Comparison of ENCODE assay signal across 13 mouse cellular contexts in the genomic region with DNA sequence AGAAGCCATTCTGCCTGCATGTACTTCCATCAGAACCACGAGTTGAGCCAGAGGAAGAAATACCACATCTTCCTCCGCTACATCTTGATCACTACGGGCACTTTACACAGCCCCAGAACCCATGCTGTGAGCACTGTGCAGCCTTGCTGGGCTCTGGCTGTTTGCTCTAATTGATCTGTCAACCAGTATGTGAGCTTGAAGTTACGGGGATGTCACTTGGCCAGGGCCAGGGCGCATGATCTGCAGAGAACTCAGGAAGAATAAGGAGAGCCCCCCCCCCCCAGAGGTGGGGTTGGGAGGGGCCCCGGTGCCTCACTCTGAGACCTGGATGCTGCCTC. TPM values are rescaled to one million over a fixed set of nuclear protein-coding genes. Genes with fewer than 3 reads are reported as not detected.
DNase-seq lines count a peak whose midpoint lies in the region; ATAC-seq and TF ChIP-seq lines count a peak whose summit lies in the region.
"Had no signal": no experiment of that assay in that cellular context is flagged by ENCODE, and none has a peak within 500 bp of the region (broad histone marks: within the 10 kb centered on the region; RNA-seq: fewer than 3 reads in every experiment).

No protein-coding gene starts in this region.

- 0 out of 2 replicates have a peak overlapping the region, but pooled peaks have one; percentile 13 for H3K27ac ChIP-seq in embryonic facial prominence, embryonic 13.5 days
- H3K27ac ChIP-seq in embryonic facial prominence, embryonic 10.5 days (replicated peaks) = no peak overlapping the region
- no peak overlapping the region for H3K27ac ChIP-seq in liver, embryonic 12.5 days
- no peak overlapping the region for H3K27ac ChIP-seq in liver, postnatal 0 days (ENCODE audit: low read depth)
- H3K27ac ChIP-seq in hindbrain, embryonic 16.5 days (ENCODE audit: low read depth, low read length) = no peak overlapping the region

- H3K36me3 ChIP-seq in embryonic facial prominence, embryonic 13.5 days = no peaks in the 10 kb centered on the region
- 0 out of 2 replicates have a peak, but pooled peaks cover 3% of the 10 kb centered on the region for H3K36me3 ChIP-seq in embryonic facial prominence, embryonic 10.5 days (replicated peaks)
- H3K36me3 ChIP-seq in liver, embryonic 12.5 days = no peaks in the 10 kb centered on the region
- no peaks in the 10 kb centered on the region; the same call in 1 of the 2 replicates for H3K36me3 ChIP-seq in liver, postnatal 0 days (replicated peaks; ENCODE audit: insufficient read depth, low read length)
- no peaks in the 10 kb centered on the region for H3K36me3 ChIP-seq in hindbrain, embryonic 16.5 days (ENCODE audit: control insufficient read depth, insufficient read depth, low read length)

- ATAC-seq in embryonic facial prominence, embryonic 13.5 days (ENCODE audit: insufficient number of reproducible peaks, insufficient read depth, low FRiP score, low TSS enrichment, low read depth) = no peak
- ATAC-seq in liver, embryonic 12.5 days = peak; percentile 34; the same call in 1 of the 2 replicates
- ATAC-seq in liver, postnatal 0 days = no peak; the same call in 1 of the 2 replicates
- peak; percentile 26; the same call in 1 of the 2 replicates for ATAC-seq in hindbrain, embryonic 16.5 days

- no peak overlapping the region for H3K4me2 ChIP-seq in embryonic facial prominence, embryonic 13.5 days
- H3K4me2 ChIP-seq in liver, embryonic 12.5 days = no peak overlapping the region
- H3K4me2 ChIP-seq in liver, postnatal 0 days (ENCODE audit: low read depth, low read length) = no peak overlapping the region
- no peak overlapping the region for H3K4me2 ChIP-seq in hindbrain, embryonic 16.5 days (ENCODE audit: low read length)
- H3K4me2 ChIP-seq: heart, embryonic 13.5 days had no signal

- no peak overlapping the region for H3K4me3 ChIP-seq in embryonic facial prominence, embryonic 13.5 days
- H3K4me3 ChIP-seq in embryonic facial prominence, embryonic 10.5 days = no peak overlapping the region
- H3K4me3 ChIP-seq in liver, embryonic 12.5 days = no peak overlapping the region
- H3K4me3 ChIP-seq in liver, postnatal 0 days (ENCODE audit: low read depth, low read length) = no peak overlapping the region
- no peak overlapping the region for H3K4me3 ChIP-seq in hindbrain, embryonic 16.5 days (ENCODE audit: low read length)
- H3K4me3 ChIP-seq: erythroblast, embryonic 14.5 days; heart, embryonic 13.5 days had no signal

- H3K9ac ChIP-seq in embryonic facial prominence, embryonic 13.5 days = no peak overlapping the region
- no peak overlapping the region for H3K9ac ChIP-seq in liver, embryonic 12.5 days
- H3K9ac ChIP-seq in liver, postnatal 0 days (replicated peaks) = no peak overlapping the region
- H3K9ac ChIP-seq in hindbrain, embryonic 16.5 days (ENCODE audit: low read depth, low read length) = no peak overlapping the region
- H3K9ac ChIP-seq: heart, embryonic 13.5 days had no signal

- TF ChIP-seq EP300 in liver, postnatal 0 days (IDR thresholded peaks at IDR 0.05; ENCODE audit: low read depth) = no peak

- H3K27me3 ChIP-seq in embryonic facial prominence, embryonic 13.5 days = no peaks in the 10 kb centered on the region
- no peaks in the 10 kb centered on the region for H3K27me3 ChIP-seq in embryonic facial prominence, embryonic 10.5 days (replicated peaks; ENCODE audit: low read depth, poor library complexity, severe bottlenecking)
- H3K27me3 ChIP-seq in liver, embryonic 12.5 days (replicated peaks) = peaks cover 2% of the 10 kb centered on the region; the same call in 1 of the 2 replicates
- H3K27me3 ChIP-seq in liver, postnatal 0 days (ENCODE audit: insufficient read depth, low read length) = no peaks in the 10 kb centered on the region
- no peaks in the 10 kb centered on the region for H3K27me3 ChIP-seq in hindbrain, embryonic 16.5 days (replicated peaks; ENCODE audit: control insufficient read depth, insufficient read depth, low read length)
- H3K27me3 ChIP-seq: heart, embryonic 13.5 days had no signal

- H3K4me1 ChIP-seq in embryonic facial prominence, embryonic 13.5 days = peaks cover 37% of the 10 kb centered on the region
- peaks cover 41% of the 10 kb centered on the region for H3K4me1 ChIP-seq in embryonic facial prominence, embryonic 10.5 days
- H3K4me1 ChIP-seq in liver, embryonic 12.5 days = peaks cover 37% of the 10 kb centered on the region
- H3K4me1 ChIP-seq in liver, postnatal 0 days (ENCODE audit: insufficient read depth) = peaks cover 33% of the 10 kb centered on the region
- H3K4me1 ChIP-seq in hindbrain, embryonic 16.5 days (ENCODE audit: control insufficient read depth, insufficient read depth, low read depth, low read length) = peaks cover 9% of the 10 kb centered on the region

- WGBS in embryonic facial prominence, embryonic 13.5 days = 50% methylated on average over 6 of the region's 6 CpGs
- WGBS in embryonic facial prominence, embryonic 10.5 days = 33% methylated on average over 6 of the region's 6 CpGs
- 45% methylated on average over 6 of the region's 6 CpGs for WGBS in liver, embryonic 12.5 days (ENCODE audit: insufficient replicate concordance)
- 37% methylated on average over 6 of the region's 6 CpGs for WGBS in liver, postnatal 0 days (ENCODE audit: insufficient replicate concordance)
- 18% methylated on average over 6 of the region's 6 CpGs for WGBS in hindbrain, embryonic 16.5 days

- H3K9me3 ChIP-seq in embryonic facial prominence, embryonic 13.5 days = 0 out of 2 replicates have a peak, but pooled peaks cover 2% of the 10 kb centered on the region
- peaks cover 2% of the 10 kb centered on the region; the same call in 1 of the 2 replicates for H3K9me3 ChIP-seq in embryonic facial prominence, embryonic 10.5 days
- H3K9me3 ChIP-seq in liver, embryonic 12.5 days (replicated peaks) = peaks cover 7% of the 10 kb centered on the region
- H3K9me3 ChIP-seq in liver, postnatal 0 days (ENCODE audit: low read length) = 0 out of 2 replicates have a peak, but pooled peaks cover 9% of the 10 kb centered on the region
- H3K9me3 ChIP-seq in hindbrain, embryonic 16.5 days (ENCODE audit: control insufficient read depth, low read length) = peaks cover 5% of the 10 kb centered on the region; the same call in 1 of the 2 replicates

- no peak for DNase-seq in embryonic facial prominence, embryonic 10.5 days (ENCODE audit: low spot score)
- no peak for DNase-seq in liver, postnatal 0 days
- DNase-seq in retina, embryonic 14.5 days (ENCODE audit: low spot score) = peak; percentile 56
- no peak for DNase-seq in adrenal gland, adult (ENCODE audit: inconsistent age in 2 of 2, low spot score in 1 of 2)
- no peak for DNase-seq in kidney, adult 9 months
- DNase-seq: adrenal gland, postnatal 14 days; cerebellum, postnatal 36 days; kidney, postnatal 10 days had no signal

- TF ChIP-seq CTCF in liver, postnatal 0 days (IDR thresholded peaks at IDR 0.05; ENCODE audit: low read depth) = no peak

RNA-seq across cellular contexts. Expression of a gene that starts 13.0 kb away (rescaled TPM):
- 6.2 and 9.1 TPM in 2 replicates for polyA plus RNA-seq in embryonic facial prominence, embryonic 13.5 days (2015; fragmentation: Nextera tagmentation; extraction: Ambion mirVana)
- polyA plus RNA-seq in embryonic facial prominence, embryonic 10.5 days (2016; fragmentation: Nextera tagmentation; extraction: Ambion mirVana) = 6.5 and 8.9 TPM in 2 replicates
- 6.2 and 6.4 TPM in 2 replicates for polyA plus RNA-seq in liver, embryonic 12.5 days (2016; fragmentation: Nextera tagmentation; extraction: Ambion mirVana)
- polyA plus RNA-seq in liver, postnatal 0 days (2015; fragmentation: Nextera tagmentation; extraction: Ambion mirVana) = 6.0 and 6.5 TPM in 2 replicates
- 14.8 and 17.1 TPM in 2 replicates for polyA plus RNA-seq in hindbrain, embryonic 16.5 days (2015; fragmentation: Nextera tagmentation; extraction: Ambion mirVana)

Comparison
In these comparisons a context has a peak if more than half of its experiments do, and no peak if none do; other contexts are left out.
1. ATAC-seq: peak in liver, embryonic 12.5 days (single experiment) and hindbrain, embryonic 16.5 days (single experiment); none in embryonic facial prominence, embryonic 13.5 days (single experiment) and liver, postnatal 0 days (single experiment).